Mouse (Mus musculus): ENCODE data around the gene Dok5.

DNA sequence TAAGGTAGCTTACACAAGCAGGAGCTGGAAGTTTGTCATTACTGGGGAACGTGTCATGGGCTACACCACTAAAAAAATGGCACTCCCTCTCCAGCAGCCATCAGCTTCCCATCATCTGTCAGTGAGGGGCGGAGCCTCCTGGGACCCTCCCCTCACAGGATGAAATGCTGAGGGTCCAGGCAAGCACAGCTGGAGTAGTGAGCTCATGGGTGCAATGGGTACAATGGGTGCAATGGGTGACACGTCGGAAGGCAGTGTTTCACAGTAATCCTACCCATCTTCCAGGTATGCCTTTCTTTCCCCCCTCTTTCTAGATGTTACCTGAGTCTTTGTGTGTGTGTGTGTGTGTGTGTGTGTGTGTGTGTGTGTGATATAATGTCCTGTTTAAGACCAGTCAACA is 25.1 kb upstream of the Dok5 start:
- TF ChIP-seq POLR2A (IDR thresholded peaks at IDR 0.05; ENCODE audit: insufficient read length, low read depth) (no peak), REST (IDR thresholded peaks at IDR 0.05; ENCODE audit: insufficient read depth, insufficient read length) (no peak), MYOD1 (IDR thresholded peaks at IDR 0.05; ENCODE audit: control insufficient read depth in 1 of 3, insufficient read length in 2 of 3, low read depth in 2 of 3) (no peak), MYOG (IDR thresholded peaks at IDR 0.05; ENCODE audit: control insufficient read depth in 1 of 3, insufficient read depth in 1 of 3, insufficient read length in 2 of 3, low read depth in 2 of 3) (no peak), POLR2AphosphoS2 (IDR thresholded peaks at IDR 0.05; ENCODE audit: insufficient read length, low read depth) (no peak), MAX (IDR thresholded peaks at IDR 0.05; ENCODE audit: low read depth) (no peak), USF1 (IDR thresholded peaks at IDR 0.05; ENCODE audit: low read depth) (no peak), E2F4 (IDR thresholded peaks at IDR 0.05; ENCODE audit: insufficient read depth) (no peak), TCF12 (IDR thresholded peaks at IDR 0.05; ENCODE audit: insufficient read depth, poor library complexity, severe bottlenecking) (no peak), SRF (IDR thresholded peaks at IDR 0.05; ENCODE audit: control insufficient read depth, insufficient read length, low read depth) (no peak)
